Mouse (Mus musculus): ENCODE data around the gene Cyp3a16. TPM values are rescaled to one million over a fixed set of nuclear protein-coding genes. Genes with fewer than 3 reads are reported as not detected.
"Not testable (repeated sequence)": the region's sequence is repeated elsewhere in the genome, so short reads cannot be mapped to it uniquely, and the experiment has no call there.

Gene Cyp3a16
- polyA plus RNA-seq (2015; fragmentation: Nextera tagmentation; extraction: Ambion mirVana): not detected in 2 replicates

DNA sequence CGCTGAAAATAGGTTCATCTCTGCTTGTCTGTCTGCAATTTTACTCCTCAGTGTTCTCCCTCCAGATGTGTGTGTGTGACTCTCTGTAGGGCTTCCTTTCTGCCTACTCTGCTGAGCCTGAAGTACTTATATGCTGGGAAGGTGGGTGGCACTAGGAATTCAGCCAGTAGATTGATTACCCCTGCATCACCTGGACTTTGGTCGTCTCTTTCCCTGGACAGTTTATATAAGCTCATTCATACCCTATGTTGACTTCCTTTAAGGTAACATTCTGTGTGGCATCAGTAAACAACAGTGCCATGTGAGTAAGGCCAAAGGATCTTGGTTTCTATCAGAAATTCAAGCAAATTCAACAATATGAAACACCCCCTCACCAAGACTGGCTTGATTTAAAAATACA lies at the start of gene Cyp3a16:
Cyp3a16 (minus strand) TSS at position 101 of the 400 bp plus-strand sequence.
- H3K4me2 ChIP-seq (replicated peaks; ENCODE audit: low read depth, low read length); H3K4me3 ChIP-seq (ENCODE audit: low read depth, low read length); DNase-seq (ENCODE audit: low spot score); H3K9ac ChIP-seq (replicated peaks; ENCODE audit: low read depth); H3K36me3 ChIP-seq (ENCODE audit: insufficient read depth, low read length); H3K27ac ChIP-seq (ENCODE audit: low read length); ATAC-seq; H3K9me3 ChIP-seq (ENCODE audit: low read length); H3K4me1 ChIP-seq (ENCODE audit: insufficient read depth, low read depth, low read length); H3K27me3 ChIP-seq (replicated peaks; ENCODE audit: insufficient read depth, low read length): not testable (repeated sequence)
- WGBS: 66% methylated on average over 2 of the region's 2 CpGs

- no CpG with 5 or more reads among the region's 6 CpGs for WGBS
- H3K4me1 ChIP-seq (ENCODE audit: insufficient read depth, low read depth, low read length): no peaks in the 10 kb centered on the region
- no peak overlapping the region for H3K4me3 ChIP-seq (ENCODE audit: low read depth, low read length)
- no peak overlapping the region for H3K9ac ChIP-seq (replicated peaks; ENCODE audit: low read depth)
- no peaks in the 10 kb centered on the region for H3K9me3 ChIP-seq (ENCODE audit: low read length)
- TF ChIP-seq EP300 (IDR thresholded peaks at IDR 0.05) (no peak), CTCF (IDR thresholded peaks at IDR 0.05) (no peak)
- ATAC-seq (no peak), DNase-seq (ENCODE audit: low spot score) (no peak)
- no peak overlapping the region for H3K27ac ChIP-seq (ENCODE audit: low read length)
- no peaks in the 10 kb centered on the region for H3K27me3 ChIP-seq (replicated peaks; ENCODE audit: insufficient read depth, low read length)
- no peaks in the 10 kb centered on the region for H3K36me3 ChIP-seq (ENCODE audit: insufficient read depth, low read length)
- no peak overlapping the region for H3K4me2 ChIP-seq (replicated peaks; ENCODE audit: low read depth, low read length)
Observed at GRCm38 (mm10) chr5:145490300-145490699, 20.8 kb upstream of the Cyp3a16 start.

GRCm38 (mm10) chr5:145464304-145465088 lies 5.0 kb downstream of the Cyp3a16 start:
- no peaks in the 10 kb centered on the region for H3K36me3 ChIP-seq (ENCODE audit: insufficient read depth, low read length)
- H3K4me2 ChIP-seq (replicated peaks; ENCODE audit: low read depth, low read length): no peak overlapping the region
- H3K9me3 ChIP-seq (ENCODE audit: low read length): no peaks in the 10 kb centered on the region
- no peak for DNase-seq (ENCODE audit: low spot score)
- WGBS: 49% methylated on average over 5 of the region's 5 CpGs
- no peaks in the 10 kb centered on the region for H3K4me1 ChIP-seq (ENCODE audit: insufficient read depth, low read depth, low read length)
- TF ChIP-seq CTCF (IDR thresholded peaks at IDR 0.05) (no peak), EP300 (IDR thresholded peaks at IDR 0.05) (no peak)
- H3K9ac ChIP-seq (replicated peaks; ENCODE audit: low read depth): no peak overlapping the region
- no peak overlapping the region for H3K4me3 ChIP-seq (ENCODE audit: low read depth, low read length)
- H3K27me3 ChIP-seq (replicated peaks; ENCODE audit: insufficient read depth, low read length): no peaks in the 10 kb centered on the region
- no peak for ATAC-seq
- no peak overlapping the region for H3K27ac ChIP-seq (ENCODE audit: low read length)

GRCm38 (mm10) chr5:145462321-145462720 lies 7.2 kb downstream of the Cyp3a16 start:
- Histone ChIP-seq H3K36me3 (ENCODE audit: insufficient read depth, low read length) (no peaks in the 10 kb centered on the region), H3K9ac (replicated peaks; ENCODE audit: low read depth) (no peak overlapping the region), H3K4me1 (ENCODE audit: insufficient read depth, low read depth, low read length) (no peaks in the 10 kb centered on the region), H3K27ac (ENCODE audit: low read length) (no peak overlapping the region), H3K9me3 (ENCODE audit: low read length) (no peaks in the 10 kb centered on the region), H3K27me3 (replicated peaks; ENCODE audit: insufficient read depth, low read length) (no peaks in the 10 kb centered on the region), H3K4me2 (replicated peaks; ENCODE audit: low read depth, low read length) (no peak overlapping the region), H3K4me3 (ENCODE audit: low read depth, low read length) (no peak overlapping the region)
- no peak for ATAC-seq
- WGBS: 70% methylated on average over 4 of the region's 4 CpGs
- no peak for TF ChIP-seq CTCF (IDR thresholded peaks at IDR 0.05)
- no peak for TF ChIP-seq EP300 (IDR thresholded peaks at IDR 0.05)
- DNase-seq (ENCODE audit: low spot score): no peak

DNA sequence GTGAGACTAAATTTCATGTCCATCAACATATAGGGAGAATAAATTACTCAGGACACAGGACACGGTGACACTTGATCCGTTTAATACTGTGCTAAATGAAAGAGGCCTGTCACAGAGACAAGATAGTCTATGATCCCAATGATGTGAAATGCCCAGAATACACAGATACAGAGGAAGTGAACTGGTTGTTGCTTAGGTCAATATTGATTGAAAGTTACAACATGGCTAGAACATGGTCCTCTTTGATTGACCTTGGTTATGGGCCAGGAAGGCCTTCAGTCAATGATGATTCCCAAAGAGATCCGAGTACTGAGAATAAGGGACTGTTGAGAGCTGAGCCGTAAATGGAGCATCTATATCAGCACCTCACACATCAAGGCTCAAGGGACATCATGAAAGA lies 15.1 kb downstream of the Cyp3a16 start:
- TF ChIP-seq CTCF (IDR thresholded peaks at IDR 0.05): no peak
- TF ChIP-seq EP300 (IDR thresholded peaks at IDR 0.05): no peak
- Histone ChIP-seq H3K4me3 (ENCODE audit: low read depth, low read length) (no peak overlapping the region), H3K9ac (replicated peaks; ENCODE audit: low read depth) (no peak overlapping the region), H3K27ac (ENCODE audit: low read length) (no peak overlapping the region), H3K36me3 (ENCODE audit: insufficient read depth, low read length) (no peaks in the 10 kb centered on the region), H3K27me3 (replicated peaks; ENCODE audit: insufficient read depth, low read length) (no peaks in the 10 kb centered on the region), H3K4me1 (ENCODE audit: insufficient read depth, low read depth, low read length) (no peaks in the 10 kb centered on the region), H3K4me2 (replicated peaks; ENCODE audit: low read depth, low read length) (no peak overlapping the region), H3K9me3 (ENCODE audit: low read length) (no peaks in the 10 kb centered on the region)
- WGBS: 83% methylated on average over 4 of the region's 4 CpGs
- ATAC-seq (no peak), DNase-seq (ENCODE audit: low spot score) (no peak)

GRCm38 (mm10) chr5:145433688-145434087 lies 35.8 kb downstream of the Cyp3a16 start:
- Histone ChIP-seq H3K27ac (ENCODE audit: low read length) (no peak overlapping the region), H3K9me3 (ENCODE audit: low read length) (no peaks in the 10 kb centered on the region), H3K27me3 (replicated peaks; ENCODE audit: insufficient read depth, low read length) (no peaks in the 10 kb centered on the region), H3K4me2 (replicated peaks; ENCODE audit: low read depth, low read length) (no peak overlapping the region), H3K36me3 (ENCODE audit: insufficient read depth, low read length) (no peaks in the 10 kb centered on the region), H3K4me3 (ENCODE audit: low read depth, low read length) (no peak overlapping the region), H3K4me1 (ENCODE audit: insufficient read depth, low read depth, low read length) (no peaks in the 10 kb centered on the region), H3K9ac (replicated peaks; ENCODE audit: low read depth) (no peak overlapping the region)
- ATAC-seq: no peak
- WGBS: 72% methylated on average over 1 of the region's 1 CpGs
- TF ChIP-seq EP300 (IDR thresholded peaks at IDR 0.05): no peak
- TF ChIP-seq CTCF (IDR thresholded peaks at IDR 0.05): no peak
- no peak for DNase-seq (ENCODE audit: low spot score)
